Mouse (Mus musculus) lung, postnatal 0 days (tissue): Measurements from ENCODE around the gene Gm340.

Experiments used
- CTCF ChIP-seq: IDR thresholded peaks from 2 replicates; pipeline ENCODE4 v1.5.1; 2016; ENCODE audit warnings: antibody characterized with exemption, mild to moderate bottlenecking
- EP300 ChIP-seq: IDR thresholded peaks from 2 replicates; pipeline ENCODE4 v1.6.1; 2016; ENCODE audit warnings: antibody characterized with exemption, mild to moderate bottlenecking, control low read depth

GRCm38 (mm10) chr19:41586752-41587151 is 4.6 kb downstream of the Gm340 start:
- TF ChIP-seq CTCF (no peak), EP300 (no peak)
